Mouse (Mus musculus) MEL-GATA-1-ER (cell line): ENCODE results near the gene Kap.
"Not testable (repeated sequence)": the region's sequence is repeated elsewhere in the genome, so short reads cannot be mapped to it uniquely, and the experiment has no call there.

Experiments used
- DNase-seq: peaks from one replicate; pipeline ENCODE4 v3.0.0-alpha.2; 2012; ENCODE audit warnings: low read depth; ENCODE audit errors: extremely low read depth

Kap gene

GRCm38 (mm10) chr6:133853526-133853925, at the start of gene Kap:
Kap (minus strand) TSS chr6:133853762.
- no peak for DNase-seq

DNA sequence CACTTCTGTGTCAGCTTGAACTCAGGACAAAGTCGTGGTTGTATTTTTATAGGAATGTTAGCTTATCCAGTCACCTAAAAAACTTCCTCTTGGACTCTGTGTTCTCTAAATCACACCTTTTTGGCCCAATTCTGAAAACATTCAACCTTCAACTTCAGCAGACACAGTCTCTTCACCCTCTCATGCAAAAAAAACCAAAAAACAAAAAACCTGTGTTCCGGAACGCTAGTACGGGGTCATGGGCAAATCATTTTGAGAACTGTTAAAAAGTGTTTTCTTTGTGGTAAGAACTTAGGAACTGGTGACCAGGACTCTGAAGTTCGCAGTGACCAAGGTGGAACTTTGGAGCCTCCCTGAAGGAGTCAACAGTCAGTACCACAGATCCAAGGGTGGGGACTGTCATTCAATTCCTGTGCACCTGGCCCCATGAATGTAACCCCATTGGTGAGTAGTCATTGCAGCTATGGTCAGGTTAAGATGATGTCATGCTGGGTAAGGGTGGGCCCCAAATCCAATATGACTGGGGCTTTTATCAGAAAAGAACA, 32.4 kb upstream of the Kap start:
- DNase-seq, result no peak

GRCm38 (mm10) chr6:133883446-133883985, 30.0 kb upstream of the Kap start:
- DNase-seq, result no peak

DNA sequence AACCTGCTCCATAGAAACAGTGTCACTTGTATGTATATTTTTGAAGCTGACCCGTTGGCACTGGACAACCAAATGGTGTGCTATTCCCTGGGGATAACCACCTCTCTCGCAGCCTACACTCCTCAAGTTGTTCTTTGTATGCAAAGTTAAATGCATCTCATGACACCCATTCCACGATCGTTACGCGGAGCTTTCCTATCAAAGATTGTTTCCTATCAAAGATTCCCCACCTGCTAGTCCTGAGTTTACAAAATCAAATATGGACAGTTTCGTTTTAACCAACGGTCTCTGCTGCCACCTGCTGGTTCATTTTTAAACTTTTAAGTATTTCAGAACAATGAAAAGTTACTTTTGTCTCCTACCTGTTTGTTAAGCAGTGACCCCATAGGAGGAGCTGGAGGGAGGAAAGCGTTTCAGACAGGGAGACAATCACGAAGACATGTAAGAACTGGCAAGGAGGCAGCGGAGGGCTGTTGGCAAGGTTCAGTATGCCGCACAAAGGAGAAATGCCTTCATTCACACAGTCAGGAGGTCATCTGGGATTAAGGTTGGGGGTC, 22.4 kb upstream of the Kap start:
- DNase-seq, result peak; percentile 36

- DNase-seq, result no peak
Observed at GRCm38 (mm10) chr6:133872667-133873066, 19.1 kb upstream of the Kap start.

- DNase-seq, result no peak
Observed at GRCm38 (mm10) chr6:133871131-133871530, 17.6 kb upstream of the Kap start.

DNA sequence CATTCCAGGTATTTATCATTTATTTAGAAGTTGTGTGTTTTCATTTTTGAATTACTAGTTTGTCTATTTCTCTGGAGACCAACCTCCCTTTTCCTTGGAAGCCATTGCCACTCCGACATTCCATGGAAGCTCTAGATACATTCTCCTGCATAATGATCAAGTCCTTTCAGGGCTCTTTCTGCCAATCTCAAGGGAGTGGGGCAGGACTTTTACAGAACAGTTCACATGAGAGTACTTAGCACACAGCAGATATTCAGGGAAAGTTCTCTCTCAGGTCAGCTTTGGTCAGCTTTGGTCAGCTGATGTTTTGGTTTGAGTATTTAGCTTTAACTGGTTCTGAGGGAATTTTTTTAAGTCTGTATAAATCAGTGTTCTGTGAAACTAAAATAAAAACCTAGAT, 14.8 kb upstream of the Kap start:
- DNase-seq, result no peak

- DNase-seq, result no peak
Observed at GRCm38 (mm10) chr6:133855871-133856270, 2.3 kb upstream of the Kap start.

DNA sequence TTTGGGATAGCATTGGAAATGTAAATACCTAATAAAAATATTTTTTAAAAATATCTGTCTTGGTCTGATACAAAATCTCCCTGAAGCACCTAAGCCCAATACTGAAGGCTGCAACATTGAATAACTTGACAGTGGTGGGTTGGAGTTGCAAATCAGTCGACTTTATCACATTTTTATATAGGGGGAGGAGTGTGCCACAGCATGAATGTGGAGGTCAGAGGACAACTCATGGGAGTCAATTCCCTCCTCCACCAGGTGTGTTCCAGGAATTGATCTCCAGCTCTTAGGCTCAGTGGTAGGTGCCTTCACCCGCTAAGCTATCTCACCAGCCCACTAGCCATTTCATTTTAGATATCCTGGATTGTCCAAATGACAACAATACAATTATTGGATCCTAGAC, 4.2 kb downstream of the Kap start:
- DNase-seq, result no peak

GRCm38 (mm10) chr6:133848861-133849260, 4.7 kb downstream of the Kap start:
- DNase-seq, result not testable (repeated sequence)

- DNase-seq, result not testable (repeated sequence)
Observed at GRCm38 (mm10) chr6:133838296-133838995, 15.1 kb downstream of the Kap start.

GRCm38 (mm10) chr6:133812342-133812741, 41.2 kb downstream of the Kap start:
- DNase-seq, result peak; percentile 2
